Mouse (Mus musculus): Measurements from ENCODE around the gene Emc8. TPM values are rescaled to one million over a fixed set of nuclear protein-coding genes. Genes with fewer than 3 reads are reported as not detected.

Emc8 gene
- polyA plus RNA-seq, 2 experiments = 45.5 to 122 TPM

- Histone ChIP-seq H3K9ac (replicated peaks) (no peak overlapping the region), H3K4me3 (ENCODE audit: insufficient read depth in 1 of 2, low read depth in 2 of 2, low read length in 2 of 2) (no peak overlapping the region), H3K27ac (no peak overlapping the region), H3K36me3 (replicated peaks; ENCODE audit: control insufficient read depth, insufficient read depth, low read depth) (peaks cover 39% of the 10 kb centered on the region), H3K4me2 (ENCODE audit: low read depth) (no peak overlapping the region), H3K4me1 (replicated peaks; ENCODE audit: control insufficient read depth in 2 of 2, insufficient read depth in 2 of 2, low read length in 1 of 2) (peaks cover 0 to 3% of the 10 kb centered on the region in 2 experiments; a peak in 3 of 4 replicates), H3K27me3 (ENCODE audit: control insufficient read depth, insufficient read depth, low read length) (no peaks in the 10 kb centered on the region), H3K9me3 (ENCODE audit: control insufficient read depth, low read length) (no peaks in the 10 kb centered on the region)
- DNase-seq (ENCODE audit: low read depth in 3 of 3, low spot score in 3 of 3) (no peak), ATAC-seq (ENCODE audit: insufficient read depth) (no peak)
- TF ChIP-seq EP300 (IDR thresholded peaks at IDR 0.05; ENCODE audit: low read depth) (no peak), CTCF (IDR thresholded peaks at IDR 0.05; ENCODE audit: low read depth) (no peak)
- WGBS (ENCODE audit: insufficient replicate concordance) = 92% methylated on average over 7 of the region's 7 CpGs
Measured at GRCm38 (mm10) chr8:120673298-120673697, 4.9 kb upstream of the Emc8 start.

GRCm38 (mm10) chr8:120672626-120673229 lies 4.4 kb upstream of the Emc8 start:
- Histone ChIP-seq H3K27me3 (ENCODE audit: control insufficient read depth, insufficient read depth, low read length) (no peaks in the 10 kb centered on the region), H3K4me3 (ENCODE audit: insufficient read depth in 1 of 2, low read depth in 2 of 2, low read length in 2 of 2) (no peak overlapping the region), H3K27ac (no peak overlapping the region), H3K9me3 (ENCODE audit: control insufficient read depth, low read length) (no peaks in the 10 kb centered on the region), H3K36me3 (replicated peaks; ENCODE audit: control insufficient read depth, insufficient read depth, low read depth) (peaks cover 39% of the 10 kb centered on the region), H3K4me1 (replicated peaks; ENCODE audit: control insufficient read depth in 2 of 2, insufficient read depth in 2 of 2, low read length in 1 of 2) (peaks cover 0 to 3% of the 10 kb centered on the region in 2 experiments; a peak in 3 of 4 replicates), H3K4me2 (ENCODE audit: low read depth) (no peak overlapping the region), H3K9ac (replicated peaks) (no peak overlapping the region)
- no peak for ATAC-seq (ENCODE audit: insufficient read depth)
- WGBS (ENCODE audit: insufficient replicate concordance) = 87% methylated on average over 16 of the region's 16 CpGs
- TF ChIP-seq CTCF (IDR thresholded peaks at IDR 0.05; ENCODE audit: low read depth) (no peak), EP300 (IDR thresholded peaks at IDR 0.05; ENCODE audit: low read depth) (no peak)
- DNase-seq (ENCODE audit: low read depth in 3 of 3, low spot score in 3 of 3) = no peak

GRCm38 (mm10) chr8:120671775-120672174 lies 3.4 kb upstream of the Emc8 start:
- TF ChIP-seq CTCF (IDR thresholded peaks at IDR 0.05; ENCODE audit: low read depth) (no peak), EP300 (IDR thresholded peaks at IDR 0.05; ENCODE audit: low read depth) (no peak)

GRCm38 (mm10) chr8:120667561-120668373 lies 606 bp downstream of the Emc8 start, which contains the start of the genes Gm27021 and Cox4i1:
TSS of gene Gm27021 (minus strand) at chr8:120668079.
TSS of gene Cox4i1 (plus strand) at chr8:120668222.
- H3K9ac ChIP-seq (replicated peaks) = peak within 1 kb of the TSS; percentile 89
- no peaks in the 10 kb centered on the region for H3K9me3 ChIP-seq (ENCODE audit: control insufficient read depth, low read length)
- peaks cover 11 to 18% of the 10 kb centered on the region in 2 experiments for H3K4me1 ChIP-seq (replicated peaks; ENCODE audit: control insufficient read depth in 2 of 2, insufficient read depth in 2 of 2, low read length in 1 of 2)
- ATAC-seq (ENCODE audit: insufficient read depth) (peak; percentile 94), DNase-seq (ENCODE audit: low read depth in 3 of 3, low spot score in 3 of 3) (peak; percentile 87 to 90 (median 88))
- H3K36me3 ChIP-seq (replicated peaks; ENCODE audit: control insufficient read depth, insufficient read depth, low read depth) = peaks cover 26% of the 10 kb centered on the region
- peak within 1 kb of the TSS; percentile 86 for H3K27ac ChIP-seq
- H3K27me3 ChIP-seq (ENCODE audit: control insufficient read depth, insufficient read depth, low read length) = no peaks in the 10 kb centered on the region
- WGBS (ENCODE audit: insufficient replicate concordance) = under 1% methylated on average over 105 of the region's 105 CpGs
- H3K4me3 ChIP-seq (ENCODE audit: insufficient read depth in 1 of 2, low read depth in 2 of 2, low read length in 2 of 2) = peak within 1 kb of the TSS; percentile 86 to 95
- peak; percentile 31 for TF ChIP-seq CTCF (IDR thresholded peaks at IDR 0.05; ENCODE audit: low read depth)
- TF ChIP-seq EP300 (IDR thresholded peaks at IDR 0.05; ENCODE audit: low read depth) = no peak
- peak within 1 kb of the TSS; percentile 99 for H3K4me2 ChIP-seq (ENCODE audit: low read depth)

More at GRCm38 (mm10) chr8:120671775-120672174, 3.4 kb upstream of the Emc8 start:
- H3K27ac ChIP-seq = no peak overlapping the region
- 70% methylated on average over 6 of the region's 6 CpGs for WGBS (ENCODE audit: insufficient replicate concordance)
- H3K27me3 ChIP-seq (ENCODE audit: control insufficient read depth, insufficient read depth, low read length) = no peaks in the 10 kb centered on the region
- peaks cover 39% of the 10 kb centered on the region for H3K36me3 ChIP-seq (replicated peaks; ENCODE audit: control insufficient read depth, insufficient read depth, low read depth)
- H3K9ac ChIP-seq (replicated peaks) = no peak overlapping the region
- no peak overlapping the region for H3K4me2 ChIP-seq (ENCODE audit: low read depth)
- DNase-seq (ENCODE audit: low read depth in 3 of 3, low spot score in 3 of 3) (no peak), ATAC-seq (ENCODE audit: insufficient read depth) (no peak)
- peaks cover 4 to 6% of the 10 kb centered on the region in 2 experiments for H3K4me1 ChIP-seq (replicated peaks; ENCODE audit: control insufficient read depth in 2 of 2, insufficient read depth in 2 of 2, low read length in 1 of 2)
- H3K4me3 ChIP-seq (ENCODE audit: insufficient read depth in 1 of 2, low read depth in 2 of 2, low read length in 2 of 2) = no peak overlapping the region
- no peaks in the 10 kb centered on the region for H3K9me3 ChIP-seq (ENCODE audit: control insufficient read depth, low read length)

Data from liver, embryonic 14.5 days (tissue).